Mouse (Mus musculus): ENCODE measurements at regions not wholly inside any gene's neighbourhood (a gene's known extent, or its start where the extent isn't known, plus 50 kb on each side); places are given as distances from the start of the nearest gene placed in this dataset.

- intact Hi-C loops (cut with DNase I) = no loop called here
These were observed 111.8 kb upstream of the Ubash3b start for GRCm38 (mm10) chr9:41273171-41273781.

GRCm38 (mm10) chr9:41272596-41272995 lies 111.1 kb upstream of the Ubash3b start:
- intact Hi-C loops (cut with DNase I) = no loop called here
- no peak for DNase-seq

More at GRCm38 (mm10) chr9:41273171-41273781, 111.8 kb upstream of the Ubash3b start:
- no peak for DNase-seq

DNA sequence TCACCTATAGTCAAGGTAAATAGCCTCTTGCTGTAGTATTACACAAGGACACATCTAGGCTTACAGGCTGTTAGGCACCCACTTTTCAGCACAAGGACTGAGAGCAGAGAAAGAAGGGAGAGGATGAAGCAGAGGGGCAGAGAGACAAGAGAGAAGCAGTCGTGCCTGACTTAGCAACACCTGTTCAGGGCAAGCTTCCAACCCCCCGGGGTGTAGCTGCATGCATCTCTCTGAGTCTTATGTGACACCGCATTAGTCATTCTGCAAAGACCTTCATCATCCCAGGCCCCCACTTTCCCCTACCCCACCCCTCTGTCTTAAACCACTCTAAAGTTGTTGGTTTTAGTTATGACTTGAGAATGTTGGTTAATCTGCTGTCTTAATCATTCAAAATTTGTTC lies 106.6 kb upstream of the Ubash3b start:
- intact Hi-C loops (cut with DNase I) = no loop called here
- DNase-seq = no peak

DNA sequence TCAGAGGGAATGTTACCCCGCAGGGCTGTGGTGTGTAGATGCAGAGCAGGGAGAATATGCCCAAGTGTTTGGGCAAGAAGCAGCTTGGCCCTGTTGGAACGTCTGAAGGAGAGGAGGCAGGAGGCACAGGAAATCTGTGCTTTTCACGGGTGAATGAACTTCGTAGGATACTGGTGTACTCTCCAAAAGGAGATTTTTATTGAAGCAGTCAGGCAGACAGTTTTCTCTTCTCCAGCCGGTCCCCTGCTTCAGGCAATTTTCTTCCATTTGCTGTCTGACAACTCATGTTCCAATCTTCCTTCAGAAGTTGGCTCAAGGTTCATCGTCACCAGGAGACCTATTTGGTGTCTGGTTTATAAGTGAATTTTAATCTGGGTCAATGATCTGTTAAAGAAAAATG lies 103.0 kb upstream of the Ubash3b start:
- intact Hi-C loops (cut with DNase I) = no loop called here
- DNase-seq = no peak

DNA sequence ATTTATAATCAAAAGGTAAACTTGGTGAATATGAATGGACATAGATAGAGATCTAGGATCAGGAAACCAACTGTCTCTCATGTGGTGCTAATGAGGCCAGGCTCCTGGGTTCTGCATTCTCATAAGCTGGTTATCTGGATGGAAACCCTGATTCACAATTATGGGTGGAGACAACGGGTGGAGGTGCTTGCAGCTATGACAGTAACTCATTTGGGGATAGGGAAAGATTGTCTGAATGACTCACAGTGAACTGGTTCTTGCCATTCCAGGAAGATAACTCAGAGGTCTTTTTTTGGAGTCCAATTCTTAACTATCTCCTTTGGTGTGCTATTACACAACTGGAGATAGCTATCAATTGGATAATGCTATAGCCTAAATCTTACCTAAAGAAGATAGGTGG lies 95.7 kb upstream of the Ubash3b start:
- no peak for DNase-seq
- intact Hi-C loops (cut with DNase I) = no loop called here

DNA sequence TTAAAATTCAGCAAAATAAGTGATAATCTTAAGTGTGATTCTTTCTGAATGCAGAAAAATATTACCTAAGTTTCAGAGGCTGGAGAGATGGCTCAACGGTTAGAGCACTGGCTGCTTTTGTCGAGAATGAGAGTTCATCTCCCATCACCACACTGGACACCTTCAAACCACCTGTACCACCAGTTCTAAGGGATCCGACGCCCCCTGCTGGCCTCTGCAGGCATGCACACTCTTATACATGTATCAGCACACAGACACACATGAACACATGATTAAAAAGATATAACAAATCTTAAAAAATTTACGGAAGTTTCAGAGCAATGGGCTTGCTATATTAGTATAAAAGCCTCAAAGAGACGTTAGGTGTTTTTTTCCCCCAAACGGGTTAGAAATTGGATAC lies 80.9 kb upstream of the Ubash3b start:
- intact Hi-C loops (cut with DNase I) = no loop called here
- DNase-seq = no peak

GRCm38 (mm10) chr9:41239097-41239451 lies 77.6 kb upstream of the Ubash3b start:
- DNase-seq = no peak
- intact Hi-C loops (cut with DNase I) = loop anchor here (5.0 kb wide), 1 partner anchor 138 kb away; no protein-coding TSS in a partner anchor

DNA sequence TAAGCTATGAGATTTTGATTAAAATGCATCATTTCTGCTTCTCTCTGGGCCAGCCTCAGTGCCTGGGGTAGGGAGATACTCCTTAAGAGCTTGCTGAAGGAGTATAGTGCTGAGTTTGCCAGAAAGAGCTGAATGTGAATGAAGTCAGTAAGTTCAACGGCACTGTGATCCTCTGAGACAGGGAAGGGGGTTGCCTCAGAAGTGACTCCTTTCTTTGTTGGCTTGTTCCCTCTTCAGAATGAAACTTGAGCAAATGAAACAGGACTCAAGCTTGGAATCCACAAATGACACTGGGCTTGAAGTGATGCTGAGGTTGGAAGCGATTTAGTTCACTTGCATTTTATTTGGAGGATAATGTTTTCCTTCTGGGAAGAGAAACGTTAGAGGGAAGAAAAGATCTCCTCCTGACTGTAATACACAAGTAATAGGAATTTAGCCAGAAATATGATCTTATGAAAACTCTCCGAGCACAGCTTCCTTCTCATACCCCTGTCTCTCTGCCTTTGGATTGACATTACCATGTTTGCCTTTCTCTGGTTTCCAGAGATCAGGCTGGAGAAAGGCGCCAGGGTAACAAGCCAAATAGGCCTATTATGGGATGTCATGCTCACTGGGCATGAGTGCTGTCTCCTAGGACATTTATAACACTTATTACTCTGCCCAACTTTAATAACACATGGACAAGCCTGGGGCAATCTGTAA lies 77.0 kb upstream of the Ubash3b start:
- intact Hi-C loops (cut with DNase I) = loop anchor here (5.0 kb wide), 1 partner anchor 139 kb away; no protein-coding TSS in a partner anchor
- DNase-seq = peak in 1 of 2 experiments; percentile 26

GRCm38 (mm10) chr9:41237265-41237664 lies 75.8 kb upstream of the Ubash3b start:
- intact Hi-C loops (cut with DNase I) = loop anchor here (5.0 kb wide), 1 partner anchor 140 kb away; no protein-coding TSS in a partner anchor
- no peak for DNase-seq

GRCm38 (mm10) chr9:41229225-41229582 lies 67.7 kb upstream of the Ubash3b start:
- intact Hi-C loops (cut with DNase I) = loop anchor here (1.0 to 10.0 kb wide), 3 partner anchors 162 to 723 kb away; no protein-coding TSS in a partner anchor
- no peak for DNase-seq

DNA sequence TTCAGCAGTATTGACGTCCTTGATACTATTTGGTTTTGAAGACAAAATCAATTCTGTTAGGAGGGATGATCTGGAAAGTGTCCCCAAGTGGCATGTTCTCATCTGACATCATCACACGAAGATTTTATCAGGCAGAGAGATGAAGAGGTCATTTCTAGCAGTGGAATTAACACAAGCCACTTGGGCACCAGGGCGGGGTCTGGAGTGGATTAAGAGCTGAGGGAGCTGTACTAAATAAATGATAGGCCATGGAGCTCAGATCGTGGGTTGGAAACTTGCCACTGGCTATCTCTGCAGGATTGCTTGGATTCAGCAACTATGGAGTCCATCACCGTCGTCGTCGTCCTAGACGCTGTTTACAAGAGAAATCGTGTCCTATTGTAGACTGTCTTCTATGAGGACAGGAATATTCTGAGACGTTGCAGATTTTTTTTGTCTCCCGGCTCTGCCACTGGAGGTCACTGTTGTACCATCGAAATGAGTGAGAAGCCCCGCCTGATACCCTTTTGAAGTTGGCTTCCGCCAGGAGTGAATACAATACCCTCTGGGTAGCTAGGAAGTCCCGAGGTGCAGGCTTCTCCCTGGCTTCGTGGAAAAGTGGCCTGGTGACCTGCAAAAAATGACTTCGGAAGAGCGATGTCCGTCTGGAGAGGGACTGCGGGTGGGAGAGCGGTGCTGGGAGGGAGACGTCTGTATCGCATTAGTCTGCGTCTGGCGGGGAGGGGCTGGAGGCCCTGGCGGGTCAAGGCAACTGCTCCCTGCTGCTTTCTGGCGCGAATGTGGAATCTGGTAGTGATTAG lies 67.1 kb upstream of the Ubash3b start:
- peak; percentile 86 to 91 for DNase-seq
- intact Hi-C loops (cut with DNase I) = loop anchor here (1.0 to 10.0 kb wide), 3 partner anchors 162 to 724 kb away; no protein-coding TSS in a partner anchor

GRCm38 (mm10) chr9:41223406-41223805 lies 61.9 kb upstream of the Ubash3b start:
- DNase-seq = no peak
- intact Hi-C loops (cut with DNase I) = loop anchor here (10.0 kb wide), 1 partner anchor 361 kb away; no protein-coding TSS in a partner anchor

DNA sequence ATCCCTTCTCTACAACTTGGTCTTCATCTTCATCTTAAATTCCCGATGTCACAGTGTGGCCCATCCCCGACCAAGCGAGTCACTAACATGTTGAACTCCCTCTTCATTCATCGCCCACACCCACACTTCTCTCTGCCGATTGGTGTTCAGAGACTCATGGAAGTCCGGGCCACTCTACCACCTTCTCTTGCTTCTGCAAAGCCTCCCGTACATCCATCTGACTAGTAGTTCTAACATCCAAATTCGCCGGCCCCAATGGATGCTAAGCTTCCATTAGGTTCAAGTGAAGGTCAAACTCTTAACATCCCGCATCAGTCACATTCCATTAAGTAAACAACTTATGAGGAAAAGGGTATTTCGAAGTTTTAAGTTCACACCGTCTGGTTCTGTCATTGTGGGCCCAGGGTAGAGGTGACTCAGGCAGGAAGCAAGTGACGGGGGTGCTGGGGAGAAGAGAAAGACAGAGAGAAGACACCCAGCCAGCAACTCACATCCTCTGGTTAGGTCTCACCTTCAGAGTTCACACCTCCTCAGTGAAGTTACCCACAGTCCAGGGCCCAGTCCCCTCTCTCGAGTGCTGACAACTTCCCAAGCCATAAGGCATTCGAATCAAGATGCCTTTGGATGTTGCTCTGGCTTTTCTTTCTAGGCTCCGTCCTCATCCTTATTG lies 61.0 kb upstream of the Ubash3b start:
- no peak for DNase-seq
- intact Hi-C loops (cut with DNase I) = loop anchor here (10.0 kb wide), 1 partner anchor 362 kb away; no protein-coding TSS in a partner anchor

GRCm38 (mm10) chr9:41221110-41221790 lies 59.8 kb upstream of the Ubash3b start:
- intact Hi-C loops (cut with DNase I) = loop anchor here (10.0 kb wide), 1 partner anchor 364 kb away; no protein-coding TSS in a partner anchor
- DNase-seq = no peak

GRCm38 (mm10) chr9:41220105-41220669 lies 58.7 kb upstream of the Ubash3b start:
- intact Hi-C loops (cut with DNase I) = loop anchor here (10.0 kb wide), 1 partner anchor 365 kb away; no protein-coding TSS in a partner anchor
- no peak for DNase-seq

DNA sequence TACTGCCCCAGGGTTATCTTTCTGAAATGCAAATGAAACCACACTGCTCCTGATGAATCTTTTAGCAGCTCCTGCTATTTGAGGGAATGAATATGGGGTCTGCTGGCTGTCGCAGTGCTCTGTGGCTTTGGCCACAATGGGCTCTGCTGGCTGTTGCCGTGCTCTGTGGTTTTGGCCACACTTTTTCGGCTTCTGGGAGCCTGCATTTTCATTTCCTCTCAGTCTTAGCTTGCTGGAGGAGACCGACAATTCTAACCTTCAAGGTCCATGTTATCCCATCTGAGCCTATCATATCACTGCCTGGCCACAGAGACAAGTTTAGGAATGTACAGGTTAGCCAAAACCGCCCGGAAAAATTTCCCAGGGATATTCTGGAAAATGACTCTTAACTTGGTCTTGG lies 57.2 kb upstream of the Ubash3b start:
- DNase-seq = no peak
- intact Hi-C loops (cut with DNase I) = no loop called here

DNA sequence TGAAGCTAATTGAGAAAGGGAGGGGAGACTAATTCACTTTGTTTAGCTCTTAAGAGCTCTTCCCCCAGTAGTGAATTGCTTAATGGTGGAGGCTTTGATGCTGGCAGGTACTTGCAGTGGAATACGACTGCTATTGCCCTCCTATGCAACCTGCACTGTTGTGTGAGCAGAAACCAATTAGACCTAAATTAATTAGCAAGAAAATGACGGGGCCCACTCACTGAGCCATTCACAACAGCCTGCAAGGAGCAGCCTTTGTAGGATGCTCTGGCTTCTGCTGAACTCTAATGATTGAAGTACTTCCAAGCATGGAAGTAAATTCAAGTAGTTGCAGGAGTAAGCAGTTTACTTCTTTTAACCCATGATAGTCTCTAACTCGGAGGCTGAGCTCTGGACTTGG lies 54.8 kb upstream of the Ubash3b start:
- intact Hi-C loops (cut with DNase I) = no loop called here
- no peak for DNase-seq

DNA sequence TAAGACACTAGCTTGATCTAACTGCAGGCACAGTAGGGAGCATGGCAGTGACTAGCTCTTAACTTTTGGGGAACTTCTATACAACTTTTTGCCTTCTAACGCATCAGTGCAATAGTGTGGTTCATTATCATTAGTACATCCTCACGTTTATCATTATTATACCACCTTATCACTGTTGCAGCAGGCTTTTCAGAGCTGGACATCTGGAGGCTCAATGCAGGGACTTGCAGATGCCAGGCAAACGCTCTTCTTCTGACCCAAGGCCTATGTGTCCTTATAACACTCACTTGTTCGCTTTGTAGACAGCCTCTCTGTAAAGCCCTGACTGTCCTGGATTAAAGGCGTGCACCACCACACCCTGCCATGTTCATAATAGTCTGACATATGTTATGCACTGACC lies 53.5 kb upstream of the Ubash3b start:
- intact Hi-C loops (cut with DNase I) = no loop called here

DNA sequence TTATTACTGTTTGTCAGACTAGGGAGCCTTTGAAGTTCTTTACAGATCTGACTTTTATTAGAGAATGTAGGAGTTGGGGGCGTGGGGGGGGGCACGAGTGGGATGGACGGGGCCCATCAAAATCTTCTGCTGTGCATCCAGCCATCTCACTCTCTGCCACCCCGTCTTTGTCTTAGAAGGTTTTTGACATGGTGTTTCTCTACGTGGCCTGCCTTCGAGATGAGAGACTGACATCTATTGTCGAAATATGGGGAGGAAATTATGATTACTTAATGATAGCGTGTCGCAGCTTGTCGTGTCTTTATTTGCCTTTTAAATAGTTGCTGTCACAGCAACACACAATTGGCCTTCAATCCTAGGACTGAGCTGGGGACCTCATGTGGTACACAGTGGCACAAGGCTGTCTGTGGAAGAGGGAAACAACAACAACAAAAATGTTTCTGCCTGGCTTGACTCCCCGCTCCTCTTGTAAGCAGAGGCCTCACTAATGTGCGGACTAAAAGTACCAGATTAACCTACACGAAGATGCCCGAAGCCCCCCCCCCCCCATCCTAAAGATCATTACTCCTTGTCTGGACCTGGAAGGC lies 51.5 kb upstream of the Ubash3b start:
- intact Hi-C loops (cut with DNase I) = no loop called here
- no peak for DNase-seq

More for the DNA sequence above, 53.5 kb upstream of the Ubash3b start:
- DNase-seq = no peak
